Mouse (Mus musculus) hindbrain, embryonic 16.5 days (tissue): Measurements from ENCODE around the gene Adam8. TPM values are rescaled to one million over a fixed set of nuclear protein-coding genes. Genes with fewer than 3 reads are reported as not detected.

ENCODE experiments used
- ATAC-seq: fragments of 200-750 bp; cut with Nextera tagmentation; 2 replicates; pipeline ENCODE4 v1.8.0; 2017; ENCODE audit warnings: moderate TSS enrichment, moderate library complexity
- H3K27ac ChIP-seq: fragments of 300-500 bp; sonication (generic); 2 replicates; pipeline ENCODE4 v1.5.1; 2014; ENCODE audit warnings: low read depth, mild to moderate bottlenecking, control low read depth, low read length, moderate library complexity
- H3K27me3 ChIP-seq: fragments of 300-500 bp; sonication (generic); replicated peaks from 2 replicates; pipeline ENCODE4 v1.6.1; 2014; ENCODE audit warnings: low read length; ENCODE audit not compliant: control insufficient read depth, insufficient read depth
- H3K36me3 ChIP-seq: fragments of 300-500 bp; sonication (generic); 2 replicates; pipeline ENCODE4 v1.6.1; 2014; ENCODE audit warnings: mild to moderate bottlenecking, low read length, moderate library complexity, mixed read lengths; ENCODE audit not compliant: control insufficient read depth, insufficient read depth
- H3K4me1 ChIP-seq: fragments of 300-500 bp; sonication (generic); 2 replicates; pipeline ENCODE4 v1.6.1; 2014; ENCODE audit warnings: low read depth, low read length; ENCODE audit not compliant: control insufficient read depth, insufficient read depth
- H3K4me2 ChIP-seq: fragments of 300-500 bp; sonication (generic); 2 replicates; pipeline ENCODE4 v1.6.1; 2014; ENCODE audit warnings: mild to moderate bottlenecking, low read length, control low read depth, moderate library complexity
- H3K4me3 ChIP-seq: fragments of 300-500 bp; sonication (generic); 2 replicates; pipeline ENCODE4 v1.5.1; 2014; ENCODE audit warnings: mild to moderate bottlenecking, low read length, control low read depth, moderate library complexity
- H3K9ac ChIP-seq: fragments of 300-500 bp; sonication (generic); 2 replicates; pipeline ENCODE4 v1.6.1; 2014; ENCODE audit warnings: low read depth, mild to moderate bottlenecking, control low read depth, low read length, moderate library complexity
- H3K9me3 ChIP-seq: fragments of 300-500 bp; sonication (generic); 2 replicates; pipeline ENCODE4 v1.6.1; 2014; ENCODE audit warnings: mild to moderate bottlenecking, low read length, moderate library complexity; ENCODE audit not compliant: control insufficient read depth
- WGBS: fragments of 180-500 bp; shearing (Covaris S2); extraction: QIAGEN DNeasy Blood & Tissue Kit; methylation state at CpG from one replicate; pipeline ENCODE4 v1.1.7; 2014; 5-methylcytosine and 5-hydroxymethylcytosine counted together
- polyA plus RNA-seq: library from polyadenylated mRNA; unstranded; fragments of >200 nt; fragmentation: Nextera tagmentation; extraction: Ambion mirVana; gene quantifications from 2 replicates; pipeline ENCODE4 v1.2.1, GENCODE M21; 2015

Adam8 gene
- polyA plus RNA-seq, 1 experiment from 2014 or later: 2.8 TPM

DNA sequence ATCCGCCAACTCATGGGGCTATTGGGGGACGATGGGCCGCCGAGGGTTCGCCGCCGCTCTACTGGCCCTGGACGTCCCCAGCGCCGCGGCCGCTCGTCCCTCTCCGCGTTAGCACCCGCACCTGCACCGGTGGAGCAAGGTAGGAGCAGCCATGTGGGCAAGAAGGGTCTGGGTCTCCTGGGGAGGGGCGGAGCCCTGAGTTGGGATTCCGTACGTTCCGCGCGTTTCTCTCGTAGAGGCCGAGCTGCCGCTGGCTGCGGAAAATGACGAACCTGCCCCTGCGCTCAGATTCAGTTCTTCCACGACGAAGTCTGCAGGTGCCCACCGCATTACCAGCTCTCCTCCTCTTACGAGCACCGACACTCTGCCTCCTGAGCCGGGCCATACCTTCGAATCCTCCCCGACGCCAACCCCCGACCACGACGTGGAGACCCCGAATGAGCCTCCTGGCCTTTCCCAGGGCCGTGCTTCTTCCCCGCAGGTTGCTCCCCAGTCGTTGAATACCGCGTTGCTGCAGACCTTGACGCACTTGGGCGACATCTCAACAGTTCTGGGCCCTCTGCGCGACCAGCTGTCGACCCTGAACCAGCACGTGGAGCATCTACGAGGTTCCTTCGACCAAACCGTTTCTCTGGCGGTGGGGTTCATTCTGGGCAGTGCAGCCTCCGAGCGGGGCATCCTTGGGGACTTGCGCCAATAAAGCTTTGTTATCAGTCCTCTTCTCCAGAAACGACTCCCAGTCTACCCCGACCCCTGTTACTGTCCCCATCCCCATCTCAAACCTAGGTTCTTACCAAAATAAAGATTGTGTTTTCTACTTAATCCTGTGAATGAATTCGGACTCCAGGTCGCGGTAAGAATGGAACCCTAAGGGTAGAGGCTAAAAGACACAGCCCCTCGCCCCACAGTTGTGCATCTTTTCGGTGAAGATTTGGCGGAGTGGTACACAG lies 47.8 kb downstream of the Adam8 start:
- Histone ChIP-seq H3K4me3 (peak overlapping the region; percentile 33), H3K36me3 (no peaks in the 10 kb centered on the region), H3K27me3 (peaks cover 50% of the 10 kb centered on the region), H3K4me2 (peak overlapping the region; percentile 55), H3K9ac (no peak overlapping the region), H3K27ac (no peak overlapping the region), H3K9me3 (no peaks in the 10 kb centered on the region), H3K4me1 (peaks cover 8% of the 10 kb centered on the region)
- WGBS: 4% methylated on average over 59 of the region's 68 CpGs
- 0 out of 2 replicates have a peak, but pooled peaks have one; percentile 14 for ATAC-seq

DNA sequence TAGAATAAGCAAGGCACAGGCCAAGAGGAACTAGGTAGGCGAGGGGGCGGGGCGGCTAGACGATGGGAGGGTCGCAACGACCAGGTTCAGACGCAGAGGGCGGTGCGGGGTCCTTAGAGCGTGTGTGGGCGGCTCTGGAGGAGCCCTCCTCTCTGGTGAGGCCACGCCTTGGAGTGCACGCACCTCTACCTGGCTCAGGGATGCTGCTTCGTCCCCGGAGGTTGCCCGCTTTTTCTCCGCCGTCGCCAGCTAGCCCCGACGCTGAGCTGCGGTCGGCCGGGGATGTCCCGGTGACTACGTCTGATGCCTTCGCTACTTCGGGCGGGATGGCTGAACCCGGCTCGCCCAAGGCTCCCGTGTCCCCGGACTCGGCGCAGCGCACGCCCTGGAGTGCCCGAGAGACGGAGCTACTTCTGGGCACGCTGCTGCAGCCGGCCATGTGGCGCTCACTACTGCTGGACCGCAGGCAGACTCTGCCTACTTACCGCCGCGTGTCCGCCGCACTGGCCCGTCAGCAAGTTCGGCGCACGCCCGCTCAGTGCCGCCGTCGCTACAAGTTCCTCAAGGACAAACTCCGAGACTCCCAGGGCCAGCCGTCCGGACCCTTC lies 48.6 kb downstream of the Adam8 start, which contains the start of gene Utf1:
Gene Utf1 (plus strand): TSS at position 116 of the 608 bp plus-strand sequence.
- peak; percentile 56 for ATAC-seq
- WGBS: under 1% methylated on average over 58 of the region's 59 CpGs

DNA sequence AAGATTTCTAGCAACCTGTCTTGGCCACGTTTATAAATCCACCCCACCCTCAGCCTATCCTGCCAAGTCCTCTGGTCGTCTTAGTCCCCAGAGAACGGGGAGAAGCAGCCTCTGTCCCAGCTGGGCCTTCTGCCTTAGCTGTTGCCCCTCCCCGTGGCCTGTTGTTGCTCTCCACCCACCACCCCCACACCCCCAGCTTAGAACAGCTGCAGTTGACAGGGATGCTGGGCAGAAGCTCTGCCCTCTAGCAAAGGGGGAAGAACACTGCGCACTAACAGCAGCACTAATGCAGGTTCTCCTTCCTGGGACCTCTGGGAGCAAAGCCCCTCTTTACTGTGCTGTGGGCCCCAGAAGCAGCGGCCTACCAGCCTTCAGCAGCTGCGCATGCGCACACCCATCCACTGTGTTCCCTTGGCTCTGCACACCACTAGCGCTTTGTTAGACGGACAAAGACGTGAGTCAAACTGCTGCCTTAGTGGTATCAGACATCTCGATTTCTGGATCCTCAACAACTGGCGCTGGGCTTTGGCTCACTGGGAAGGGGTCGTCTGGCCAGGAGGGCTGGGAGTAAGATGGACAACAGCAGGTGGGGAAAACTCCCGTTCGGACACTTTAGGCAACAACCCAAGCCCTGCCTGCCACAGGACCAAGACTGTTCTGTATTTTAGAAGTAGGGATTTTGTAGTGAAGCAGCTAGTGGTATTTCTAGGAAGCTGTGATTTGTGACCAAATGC lies 51.7 kb downstream of the Adam8 start:
- H3K4me2 ChIP-seq: no peak overlapping the region
- H3K4me1 ChIP-seq: peaks cover 8% of the 10 kb centered on the region
- ATAC-seq: no peak
- H3K27ac ChIP-seq: no peak overlapping the region
- peaks cover 29% of the 10 kb centered on the region for H3K27me3 ChIP-seq
- no peak overlapping the region for H3K4me3 ChIP-seq
- H3K36me3 ChIP-seq: peaks cover 2% of the 10 kb centered on the region; the same call in 1 of the 2 replicates
- H3K9ac ChIP-seq: no peak overlapping the region
- H3K9me3 ChIP-seq: no peaks in the 10 kb centered on the region
- 57% methylated on average over 16 of the region's 16 CpGs for WGBS

More for the DNA sequence above, 48.6 kb downstream of the Adam8 start, which contains the start of gene Utf1:
- Histone ChIP-seq H3K4me1 (peaks cover 8% of the 10 kb centered on the region), H3K36me3 (no peaks in the 10 kb centered on the region), H3K9me3 (no peaks in the 10 kb centered on the region), H3K4me3 (peak within 1 kb of the TSS; percentile 33), H3K9ac (0 out of 2 replicates have a peak within 1 kb of the TSS, but pooled peaks have one; percentile 25), H3K4me2 (peak within 1 kb of the TSS; percentile 55), H3K27me3 (peaks cover 47% of the 10 kb centered on the region), H3K27ac (no peak within 1 kb of the TSS)

DNA sequence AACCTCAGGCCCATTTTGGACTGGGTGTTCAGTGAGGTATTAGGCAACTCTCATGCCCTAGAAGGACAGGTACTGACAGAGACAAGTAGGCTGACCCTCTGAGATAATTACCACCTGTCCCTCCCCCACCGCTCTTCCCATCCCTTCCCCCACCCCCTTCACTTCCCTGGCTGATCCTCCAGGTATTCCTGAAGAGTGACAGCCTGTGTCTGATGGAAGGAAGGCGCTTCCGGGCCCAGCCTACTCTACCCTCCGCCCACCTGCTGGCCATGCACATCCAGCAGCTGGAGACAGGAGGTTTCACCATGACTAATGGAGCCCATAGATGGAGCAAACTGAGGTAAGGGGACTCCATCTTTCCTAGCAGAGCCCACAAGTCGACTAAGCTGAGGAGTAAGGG lies 54.6 kb downstream of the Adam8 start:
- peaks cover 8% of the 10 kb centered on the region; the same call in 1 of the 2 replicates for H3K36me3 ChIP-seq
- H3K9me3 ChIP-seq: no peaks in the 10 kb centered on the region
- H3K27me3 ChIP-seq: peaks cover 9% of the 10 kb centered on the region
- H3K4me1 ChIP-seq: no peaks in the 10 kb centered on the region
- no peak overlapping the region for H3K9ac ChIP-seq
- H3K4me3 ChIP-seq: no peak overlapping the region
- H3K27ac ChIP-seq: no peak overlapping the region
- WGBS: 78% methylated on average over 5 of the region's 5 CpGs
- no peak overlapping the region for H3K4me2 ChIP-seq
- no peak for ATAC-seq

DNA sequence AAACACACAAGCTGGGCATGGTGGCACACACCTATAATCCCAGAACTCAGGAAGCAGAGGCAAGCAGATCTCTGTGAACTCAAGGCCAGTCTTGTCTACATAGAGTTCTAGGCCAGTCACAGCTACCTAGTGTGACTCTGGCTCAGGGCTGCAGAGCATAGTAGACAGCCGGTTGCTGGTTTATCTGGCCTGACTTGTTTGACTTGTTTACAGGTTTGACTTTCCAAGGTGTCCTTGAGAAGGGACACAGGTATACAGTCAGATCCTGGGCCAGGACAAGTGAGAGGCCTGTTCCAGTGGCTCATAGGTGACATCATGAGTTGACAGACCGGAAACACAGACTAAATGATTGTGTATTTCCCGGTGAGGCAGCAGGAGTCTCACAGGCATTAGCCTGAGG lies 55.2 kb downstream of the Adam8 start:
- no peaks in the 10 kb centered on the region for H3K9me3 ChIP-seq
- peaks cover 10% of the 10 kb centered on the region; the same call in 1 of the 2 replicates for H3K36me3 ChIP-seq
- no peak for ATAC-seq
- no peak overlapping the region for H3K4me2 ChIP-seq
- WGBS: 80% methylated on average over 3 of the region's 3 CpGs
- H3K4me1 ChIP-seq: no peaks in the 10 kb centered on the region
- no peak overlapping the region for H3K27ac ChIP-seq
- H3K4me3 ChIP-seq: no peak overlapping the region
- peaks cover 3% of the 10 kb centered on the region; the same call in 1 of the 2 replicates for H3K27me3 ChIP-seq
- H3K9ac ChIP-seq: no peak overlapping the region

DNA sequence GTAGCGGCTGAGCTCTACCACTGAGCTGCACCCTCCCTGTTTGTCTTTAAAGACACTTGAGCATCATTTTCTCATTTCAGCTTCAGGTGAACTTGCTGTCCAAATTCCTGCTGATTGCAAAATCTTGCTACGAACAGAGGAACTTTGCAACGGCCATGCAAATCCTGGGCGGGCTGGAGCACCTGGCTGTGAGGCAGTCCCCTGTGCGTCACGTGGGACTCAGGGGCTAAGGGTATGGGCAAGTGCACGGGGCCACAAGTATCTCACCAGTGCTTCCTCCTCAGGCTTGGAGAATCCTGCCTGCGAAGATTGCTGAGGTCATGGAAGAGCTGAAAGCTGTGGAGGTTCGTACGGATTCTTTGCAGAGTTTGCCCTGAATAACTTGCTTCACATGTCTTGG lies 55.7 kb downstream of the Adam8 start:
- ATAC-seq: no peak

DNA sequence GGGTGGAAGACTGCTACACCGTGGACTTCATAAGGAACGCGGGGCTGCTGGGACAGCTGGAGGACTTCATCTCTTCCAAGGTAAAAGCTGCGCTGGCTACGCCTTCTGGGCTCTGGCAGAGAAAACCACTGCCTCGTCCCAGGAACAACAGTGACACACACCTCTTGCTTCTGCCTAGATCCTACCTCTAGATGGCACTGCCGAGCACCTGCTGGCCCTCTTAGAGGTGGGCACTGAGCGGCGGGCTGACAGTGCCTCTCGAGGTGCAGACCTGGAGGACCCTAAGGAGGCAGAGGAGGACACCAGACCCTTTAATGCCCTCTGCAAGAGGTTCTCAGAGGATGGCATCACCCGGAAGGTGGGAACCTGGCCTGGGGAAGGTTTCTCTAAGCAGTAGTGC lies 61.6 kb downstream of the Adam8 start:
- peak; percentile 48; the same call in 1 of the 2 replicates for ATAC-seq
- WGBS: 15% methylated on average over 11 of the region's 11 CpGs
- Histone ChIP-seq H3K9me3 (no peaks in the 10 kb centered on the region), H3K9ac (no peak overlapping the region), H3K27ac (no peak overlapping the region), H3K27me3 (peaks cover 3% of the 10 kb centered on the region; the same call in 1 of the 2 replicates), H3K4me2 (no peak overlapping the region), H3K4me1 (no peaks in the 10 kb centered on the region), H3K4me3 (no peak overlapping the region), H3K36me3 (peaks cover 27% of the 10 kb centered on the region)

More for the DNA sequence above, 55.7 kb downstream of the Adam8 start:
- H3K4me1 ChIP-seq: no peaks in the 10 kb centered on the region
- H3K9me3 ChIP-seq: no peaks in the 10 kb centered on the region
- H3K4me2 ChIP-seq: no peak overlapping the region
- 90% methylated on average over 10 of the region's 10 CpGs for WGBS
- H3K27ac ChIP-seq: no peak overlapping the region
- H3K27me3 ChIP-seq: no peaks in the 10 kb centered on the region; the same call in 1 of the 2 replicates
- H3K36me3 ChIP-seq: peaks cover 13% of the 10 kb centered on the region
- no peak overlapping the region for H3K4me3 ChIP-seq
- no peak overlapping the region for H3K9ac ChIP-seq
